Mouse (Mus musculus) inflammation-experienced regulatory T-cells, adult 6 months (primary cell): ENCODE measurements around the gene Lgals7. TPM values are rescaled to one million over a fixed set of nuclear protein-coding genes. Genes with fewer than 3 reads are reported as not detected.

Experiments
- polyA plus RNA-seq, 3 experiments: library from polyadenylated mRNA; unstranded; fragments of 100-300 nt; shearing (Covaris generic); gene quantifications; one replicate each; pipeline ENCODE4 v1.2.1; 2017

Gene Lgals7
- polyA plus RNA-seq, 3 experiments from 2014 or later, result 0.46 to 5.6 TPM; not detected in 1

Other genes starting within 250 kb of the Lgals7 start
- not detected for gene Acp7, start 232.5 kb upstream of the Lgals7 start, polyA plus RNA-seq
- 1 to 10 TPM in 2 of 3 experiments, under 1 TPM in 1; 0.93 to 4.4 (median 1.3) TPM for gene Fbxo27, start 171.0 kb upstream of the Lgals7 start, polyA plus RNA-seq
- gene Fbxo17, start 147.0 kb upstream of the Lgals7 start, polyA plus RNA-seq, result 1 to 10 TPM; 1.4 to 9.9 (median 6.4) TPM
- 10 to 100 TPM; 55.8 to 67.1 (median 65.2) TPM for gene Mrps12, start 122.0 kb upstream of the Lgals7 start, polyA plus RNA-seq
- gene Sars2, start 121.9 kb upstream of the Lgals7 start, polyA plus RNA-seq, result 10 to 100 TPM in 2 of 3 experiments, 1 to 10 TPM in 1; 9.1 to 13.2 (median 10.8) TPM
- gene Ccer2, start 107.7 kb upstream of the Lgals7 start, polyA plus RNA-seq, result not detected
- 100 to 1,000 TPM in 1 of 3 experiments, 10 to 100 TPM in 2; 65.3 to 134 (median 90.9) TPM for gene Sirt2, start 97.1 kb upstream of the Lgals7 start, polyA plus RNA-seq
- 10 to 100 TPM; 46.0 to 72.8 (median 53.3) TPM for gene Nfkbib, start 96.3 kb upstream of the Lgals7 start, polyA plus RNA-seq
- 100 to 1,000 TPM; 216 to 294 (median 288) TPM for gene Rinl, start 74.9 kb upstream of the Lgals7 start, polyA plus RNA-seq
- 100 to 1,000 TPM; 171 to 386 (median 383) TPM for gene Hnrnpl, start 55.3 kb upstream of the Lgals7 start, polyA plus RNA-seq
- 100 to 1,000 TPM; 190 to 267 (median 222) TPM for gene Ech1, start 38.6 kb upstream of the Lgals7 start, polyA plus RNA-seq
- 10 to 100 TPM; 18.1 to 38.8 (median 20.9) TPM for gene Lgals4, start 30.0 kb upstream of the Lgals7 start, polyA plus RNA-seq
- gene Capn12, start 17.6 kb downstream of the Lgals7 start, polyA plus RNA-seq, result under 1 TPM in 1 of 3 experiments, not detected in 2; 0.15 TPM
- gene Actn4, start 98.5 kb downstream of the Lgals7 start, polyA plus RNA-seq, result 100 to 1,000 TPM in 1 of 3 experiments, 10 to 100 TPM in 2; 74.2 to 145 (median 93.4) TPM
- 100 to 1,000 TPM; 441 to 670 (median 588) TPM for gene Eif3k, start 118.0 kb downstream of the Lgals7 start, polyA plus RNA-seq
- gene Map4k1, start 118.2 kb downstream of the Lgals7 start, polyA plus RNA-seq, result 100 to 1,000 TPM in 2 of 3 experiments, 10 to 100 TPM in 1; 98.7 to 130 (median 111) TPM